Mouse (Mus musculus): Measurements from ENCODE around the gene Col4a2. TPM values are rescaled to one million over a fixed set of nuclear protein-coding genes. Genes with fewer than 3 reads are reported as not detected.
A peak's percentile ranks its signal among the peaks of the same experiment; 100 is the strongest.

The Col4a2 gene
- polyA plus RNA-seq (2016; fragmentation: Nextera tagmentation; extraction: Ambion mirVana), result 11.8 and 12.0 TPM in 2 replicates

DNA sequence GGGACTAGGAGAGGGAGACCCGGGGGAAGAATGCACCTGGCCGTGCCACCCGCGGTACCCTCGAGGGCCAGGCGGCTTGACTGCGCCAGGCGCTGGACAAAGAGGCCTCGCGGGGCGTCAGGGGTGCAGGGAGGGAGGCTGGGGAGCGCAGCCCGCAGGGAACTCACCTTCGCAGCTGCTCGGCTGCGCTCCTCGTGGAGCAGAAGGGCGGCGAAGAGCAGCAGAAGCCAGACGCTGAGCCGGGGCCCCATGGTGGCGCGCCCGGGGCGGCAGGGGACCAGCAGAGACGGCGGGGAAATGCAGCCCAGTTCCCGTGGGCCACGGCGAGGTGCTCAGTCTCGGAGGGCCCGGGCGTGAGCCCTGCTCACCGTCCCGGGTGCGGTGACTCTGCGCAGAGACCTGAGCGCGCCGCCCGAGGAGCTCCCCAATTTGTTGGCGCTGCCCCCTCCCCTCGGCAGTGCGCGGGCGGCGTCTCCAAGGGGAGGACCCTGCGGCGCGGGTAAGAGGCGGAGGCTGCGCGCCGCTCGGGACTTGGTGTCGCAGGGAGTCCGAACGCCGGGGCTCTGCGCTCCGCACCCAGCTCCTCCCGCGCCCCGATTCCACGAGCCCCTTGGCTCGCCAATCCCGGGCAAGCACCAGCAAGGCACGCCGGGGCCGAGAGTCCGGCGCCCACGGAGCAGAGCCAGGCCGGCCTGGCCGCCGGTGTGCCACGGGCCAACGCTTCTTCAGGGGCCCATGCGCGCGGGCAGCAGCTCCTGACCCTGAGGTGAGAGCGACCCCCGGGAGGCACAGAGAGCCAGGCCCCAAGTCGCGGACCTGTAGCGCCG lies at the start of gene Col4a2, which contains the start of gene Col4a1:
Gene Col4a2, plus strand, starts transcription at position 457 of the 827 bp plus-strand sequence.
Gene Col4a1, minus strand, starts transcription at position 478 of the 827 bp plus-strand sequence.
- Histone ChIP-seq H3K4me1 (0 out of 2 replicates have a peak, but pooled peaks cover 9% of the 10 kb centered on the region), H3K36me3 (no peaks in the 10 kb centered on the region), H3K9me3 (replicated peaks) (no peaks in the 10 kb centered on the region), H3K4me2 (peak within 1 kb of the TSS; percentile 66), H3K9ac (peak within 1 kb of the TSS; percentile 59), H3K27ac (no peak within 1 kb of the TSS), H3K27me3 (replicated peaks) (peaks cover 80% of the 10 kb centered on the region), H3K4me3 (peak within 1 kb of the TSS; percentile 54)
- under 1% methylated on average over 87 of the region's 87 CpGs for WGBS (ENCODE audit: insufficient replicate concordance)
- no peak for ATAC-seq

DNA sequence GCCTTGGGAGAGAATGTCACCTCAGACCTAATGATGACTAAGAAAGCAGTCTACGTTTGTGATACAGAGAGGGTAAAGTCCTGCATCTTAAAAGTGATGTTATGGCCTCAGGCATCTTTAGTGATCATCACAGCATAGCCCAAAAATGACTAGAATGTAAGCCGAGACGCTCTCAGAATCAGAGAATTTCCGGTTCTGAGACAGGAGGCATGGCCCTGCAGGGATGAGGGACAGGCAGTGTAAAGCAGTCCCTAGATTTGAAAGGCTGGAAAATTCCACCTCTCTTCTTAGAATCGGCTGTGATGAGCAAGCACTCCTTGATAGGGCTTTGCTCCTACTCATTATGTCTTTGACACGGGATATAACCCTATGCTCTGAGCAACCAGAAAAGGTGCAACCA lies 48.8 kb upstream of the Col4a2 start:
- ATAC-seq, result no peak
- H3K36me3 ChIP-seq, result no peaks in the 10 kb centered on the region
- H3K4me1 ChIP-seq, result peaks cover 18% of the 10 kb centered on the region
- no peak overlapping the region for H3K9ac ChIP-seq
- no peaks in the 10 kb centered on the region for H3K27me3 ChIP-seq (replicated peaks)
- H3K9me3 ChIP-seq (replicated peaks), result no peaks in the 10 kb centered on the region
- H3K27ac ChIP-seq, result no peak overlapping the region
- H3K4me2 ChIP-seq, result no peak overlapping the region
- 73% methylated on average over 6 of the region's 6 CpGs for WGBS (ENCODE audit: insufficient replicate concordance)
- no peak overlapping the region for H3K4me3 ChIP-seq

DNA sequence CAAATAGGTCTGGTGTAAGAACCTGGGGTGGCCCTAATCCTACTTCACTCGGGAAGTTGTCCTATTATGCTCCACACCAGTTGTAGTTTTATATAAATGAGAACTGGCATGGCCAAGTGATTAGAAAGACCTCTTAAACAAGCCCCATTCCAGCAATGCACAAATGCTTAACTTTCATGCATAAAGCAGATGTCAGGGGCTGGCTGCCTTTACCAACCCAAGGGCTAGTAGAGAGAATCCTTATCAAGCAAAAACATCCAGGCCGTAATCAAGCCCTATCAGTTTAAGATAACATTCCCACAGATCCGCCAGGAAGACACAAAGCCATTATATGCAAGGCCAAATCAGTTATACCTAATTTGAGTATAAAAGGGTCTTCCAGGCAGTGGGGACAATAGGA lies 46.6 kb upstream of the Col4a2 start:
- Histone ChIP-seq H3K4me1 (no peaks in the 10 kb centered on the region), H3K27me3 (replicated peaks) (no peaks in the 10 kb centered on the region), H3K9ac (no peak overlapping the region), H3K4me3 (no peak overlapping the region), H3K27ac (no peak overlapping the region), H3K9me3 (replicated peaks) (no peaks in the 10 kb centered on the region), H3K36me3 (no peaks in the 10 kb centered on the region), H3K4me2 (no peak overlapping the region)
- no peak for ATAC-seq
- 51% methylated on average over 3 of the region's 3 CpGs for WGBS (ENCODE audit: insufficient replicate concordance)

DNA sequence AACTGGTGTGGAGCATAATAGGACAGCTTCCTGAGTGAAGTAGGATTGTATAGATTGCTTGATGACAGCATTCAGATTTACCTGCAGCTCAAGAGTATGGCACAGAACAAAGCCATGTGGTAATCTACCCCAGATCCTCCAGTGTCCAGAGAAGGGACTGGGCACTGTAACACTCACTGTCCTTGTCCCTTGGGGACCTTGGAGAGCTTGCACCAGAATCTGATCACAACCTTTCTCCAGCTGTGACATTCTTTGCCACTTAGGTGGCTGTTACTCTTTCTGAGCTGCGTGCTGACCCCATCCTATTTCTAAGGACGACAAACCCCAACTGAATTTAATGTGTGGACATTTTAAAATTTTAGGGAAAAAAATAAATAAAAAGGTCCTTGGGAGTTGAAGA lies 46.1 kb upstream of the Col4a2 start:
- Histone ChIP-seq H3K9me3 (replicated peaks) (no peaks in the 10 kb centered on the region), H3K36me3 (no peaks in the 10 kb centered on the region), H3K4me2 (no peak overlapping the region), H3K27me3 (replicated peaks) (no peaks in the 10 kb centered on the region), H3K4me1 (no peaks in the 10 kb centered on the region), H3K27ac (no peak overlapping the region), H3K4me3 (no peak overlapping the region), H3K9ac (no peak overlapping the region)
- 55% methylated on average over 2 of the region's 2 CpGs for WGBS (ENCODE audit: insufficient replicate concordance)
- ATAC-seq, result no peak

DNA sequence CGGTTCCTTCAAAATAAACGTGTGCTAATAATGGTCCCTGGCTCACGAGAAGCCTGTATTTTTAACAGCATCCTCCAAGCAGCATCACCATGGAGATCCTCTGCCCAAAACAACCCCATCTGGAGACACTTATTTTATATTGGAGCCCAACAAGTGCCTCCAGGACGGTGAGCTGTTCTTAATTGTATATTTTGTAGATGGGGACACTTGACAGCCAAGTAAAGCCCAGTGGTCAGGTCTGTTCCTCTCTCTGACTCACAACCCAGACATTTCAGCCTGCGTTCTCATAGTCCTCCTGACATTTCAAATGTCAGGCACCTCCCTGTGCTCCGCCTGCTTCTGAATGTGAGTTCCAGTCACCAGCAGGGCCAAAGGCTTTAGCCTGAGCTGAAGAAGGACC lies 43.9 kb upstream of the Col4a2 start:
- no peak for ATAC-seq
- H3K4me3 ChIP-seq, result no peak overlapping the region
- H3K27ac ChIP-seq, result no peak overlapping the region
- H3K9ac ChIP-seq, result no peak overlapping the region
- H3K9me3 ChIP-seq (replicated peaks), result no peaks in the 10 kb centered on the region
- WGBS (ENCODE audit: insufficient replicate concordance), result 55% methylated on average over 6 of the region's 6 CpGs
- no peak overlapping the region for H3K4me2 ChIP-seq
- H3K36me3 ChIP-seq, result no peaks in the 10 kb centered on the region
- no peaks in the 10 kb centered on the region for H3K4me1 ChIP-seq
- no peaks in the 10 kb centered on the region for H3K27me3 ChIP-seq (replicated peaks)

DNA sequence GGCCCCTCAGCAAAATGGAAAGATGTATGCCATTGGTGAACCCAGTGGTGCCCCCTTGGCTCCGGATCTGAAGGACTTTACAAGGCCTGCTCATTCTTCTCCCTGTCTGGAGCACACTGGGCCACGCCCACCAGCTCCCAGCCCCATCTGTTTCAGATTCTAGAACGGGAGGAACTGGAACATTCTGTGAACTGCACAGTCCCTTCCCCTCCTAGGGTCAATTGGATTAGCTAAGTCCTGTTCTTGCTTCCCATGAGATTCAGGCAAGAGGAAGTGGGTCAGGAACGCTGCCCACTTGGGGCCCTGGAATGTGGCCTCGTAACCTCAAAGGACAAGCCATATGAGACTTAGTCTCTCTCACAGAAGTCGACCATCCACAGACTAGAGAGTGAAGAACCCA lies 41.8 kb upstream of the Col4a2 start:
- Histone ChIP-seq H3K4me3 (no peak overlapping the region), H3K36me3 (no peaks in the 10 kb centered on the region), H3K9ac (no peak overlapping the region), H3K27me3 (replicated peaks) (0 out of 2 replicates have a peak, but pooled peaks cover 5% of the 10 kb centered on the region), H3K27ac (no peak overlapping the region), H3K9me3 (replicated peaks) (no peaks in the 10 kb centered on the region), H3K4me2 (no peak overlapping the region), H3K4me1 (no peaks in the 10 kb centered on the region)
- no peak for ATAC-seq
- WGBS (ENCODE audit: insufficient replicate concordance), result 37% methylated on average over 6 of the region's 6 CpGs

DNA sequence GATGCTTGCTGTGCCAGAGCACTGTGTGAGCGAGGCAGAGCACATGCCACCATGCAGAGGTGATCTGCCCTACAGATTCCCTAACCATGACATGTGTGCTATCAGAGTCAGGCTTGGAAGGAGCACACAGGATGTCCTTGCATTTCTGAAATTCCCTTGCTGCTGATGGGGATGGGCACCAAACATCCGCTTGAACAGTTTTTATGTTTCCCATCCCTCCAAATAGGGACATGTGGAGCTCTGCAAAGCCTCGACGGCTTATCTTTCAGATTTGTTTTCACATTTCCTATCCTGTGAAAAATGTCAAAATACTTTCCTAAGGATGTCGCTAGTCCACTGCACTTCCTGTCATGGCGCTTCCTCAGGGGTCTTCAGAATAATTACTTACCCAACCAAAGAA lies 40.4 kb upstream of the Col4a2 start:
- no peak overlapping the region for H3K4me3 ChIP-seq
- H3K9ac ChIP-seq, result no peak overlapping the region
- H3K9me3 ChIP-seq (replicated peaks), result no peaks in the 10 kb centered on the region
- H3K27ac ChIP-seq, result no peak overlapping the region
- 47% methylated on average over 6 of the region's 6 CpGs for WGBS (ENCODE audit: insufficient replicate concordance)
- H3K4me1 ChIP-seq, result no peaks in the 10 kb centered on the region
- 0 out of 2 replicates have a peak, but pooled peaks cover 5% of the 10 kb centered on the region for H3K27me3 ChIP-seq (replicated peaks)
- H3K36me3 ChIP-seq, result no peaks in the 10 kb centered on the region
- H3K4me2 ChIP-seq, result no peak overlapping the region
- no peak for ATAC-seq

DNA sequence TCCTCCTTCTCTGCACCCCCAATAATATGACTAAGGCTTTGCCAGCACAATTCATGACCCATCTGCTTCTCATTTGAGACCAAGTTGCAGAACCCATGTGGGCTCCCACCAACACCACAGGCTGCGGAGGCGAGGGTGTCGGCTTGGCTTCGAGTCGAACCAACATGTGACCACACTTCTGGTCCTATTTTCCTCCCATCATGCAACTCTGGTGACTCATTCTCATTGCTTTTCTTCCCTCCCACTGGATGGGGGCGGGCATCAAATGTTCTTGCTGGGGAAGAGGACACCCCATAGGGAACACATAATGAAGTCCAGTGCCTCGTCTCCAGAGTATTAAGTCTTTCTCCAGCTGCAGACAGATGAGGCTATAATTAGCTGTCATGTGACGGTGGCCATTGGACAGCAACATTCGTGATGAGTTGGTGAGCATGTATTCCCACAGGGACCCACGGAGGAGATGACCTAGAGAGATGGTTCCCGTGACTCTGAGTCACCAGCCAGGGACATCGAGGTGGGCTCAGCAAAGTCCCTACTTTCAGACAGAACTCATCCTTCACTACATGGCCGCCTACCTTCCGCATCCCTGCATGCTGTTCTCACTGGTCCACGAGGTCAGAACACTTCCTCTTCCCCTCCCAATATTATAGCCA lies 39.0 kb upstream of the Col4a2 start:
- Histone ChIP-seq H3K27ac (no peak overlapping the region), H3K9ac (no peak overlapping the region), H3K27me3 (replicated peaks) (peaks cover 13% of the 10 kb centered on the region), H3K4me1 (peaks cover 11% of the 10 kb centered on the region), H3K9me3 (replicated peaks) (no peaks in the 10 kb centered on the region), H3K36me3 (no peaks in the 10 kb centered on the region), H3K4me3 (no peak overlapping the region), H3K4me2 (no peak overlapping the region)
- no peak for ATAC-seq
- WGBS (ENCODE audit: insufficient replicate concordance), result 72% methylated on average over 15 of the region's 15 CpGs

DNA sequence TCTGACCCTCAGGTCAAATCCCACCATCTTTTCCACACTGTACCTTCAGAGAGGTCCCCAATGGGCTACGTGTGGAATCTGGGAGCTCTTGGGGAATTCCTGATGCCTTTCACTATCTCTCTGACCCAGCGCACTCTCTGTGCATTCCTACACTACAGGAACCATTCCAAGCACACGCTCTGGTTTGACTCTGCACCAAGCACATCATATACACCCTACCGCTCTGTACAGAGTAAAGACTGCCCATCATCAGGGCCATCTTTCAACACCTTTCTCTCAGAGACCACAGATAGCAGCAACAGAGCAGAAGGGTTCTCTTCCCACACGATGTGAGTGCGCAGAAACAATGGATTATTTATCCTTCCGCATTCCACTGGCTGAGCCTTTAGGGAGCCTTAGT lies 38.2 kb upstream of the Col4a2 start:
- Histone ChIP-seq H3K4me1 (peaks cover 16% of the 10 kb centered on the region), H3K9me3 (replicated peaks) (no peaks in the 10 kb centered on the region), H3K4me2 (no peak overlapping the region), H3K9ac (no peak overlapping the region), H3K27me3 (replicated peaks) (peaks cover 21% of the 10 kb centered on the region), H3K4me3 (no peak overlapping the region), H3K36me3 (no peaks in the 10 kb centered on the region), H3K27ac (no peak overlapping the region)
- ATAC-seq, result no peak
- WGBS (ENCODE audit: insufficient replicate concordance), result 68% methylated on average over 7 of the region's 7 CpGs

DNA sequence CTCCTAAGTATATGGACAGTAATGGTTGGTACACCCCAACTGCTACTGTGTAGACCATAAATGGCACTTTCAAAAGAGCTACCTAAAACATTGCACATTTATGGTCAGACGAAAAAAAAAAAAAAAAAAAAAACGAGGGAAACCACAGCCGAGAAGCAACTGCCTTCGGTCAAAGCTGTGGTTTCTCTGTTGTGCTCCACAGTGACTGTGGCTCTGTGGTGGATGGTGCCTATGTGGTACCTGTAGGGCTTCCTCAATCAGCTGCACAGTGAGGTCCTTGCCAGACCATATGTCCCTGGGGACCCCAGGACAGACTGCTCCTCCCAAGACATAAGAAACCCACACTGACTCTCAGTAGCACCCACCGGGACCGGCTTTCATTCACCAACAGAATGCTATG lies 36.3 kb upstream of the Col4a2 start:
- no peak overlapping the region for H3K27ac ChIP-seq
- no peak overlapping the region for H3K4me2 ChIP-seq
- H3K36me3 ChIP-seq, result no peaks in the 10 kb centered on the region
- H3K9ac ChIP-seq, result no peak overlapping the region
- H3K27me3 ChIP-seq (replicated peaks), result peaks cover 28% of the 10 kb centered on the region
- no peak for ATAC-seq
- 37% methylated on average over 5 of the region's 6 CpGs for WGBS (ENCODE audit: insufficient replicate concordance)
- peaks cover 16% of the 10 kb centered on the region for H3K4me1 ChIP-seq
- H3K4me3 ChIP-seq, result no peak overlapping the region
- H3K9me3 ChIP-seq (replicated peaks), result no peaks in the 10 kb centered on the region

DNA sequence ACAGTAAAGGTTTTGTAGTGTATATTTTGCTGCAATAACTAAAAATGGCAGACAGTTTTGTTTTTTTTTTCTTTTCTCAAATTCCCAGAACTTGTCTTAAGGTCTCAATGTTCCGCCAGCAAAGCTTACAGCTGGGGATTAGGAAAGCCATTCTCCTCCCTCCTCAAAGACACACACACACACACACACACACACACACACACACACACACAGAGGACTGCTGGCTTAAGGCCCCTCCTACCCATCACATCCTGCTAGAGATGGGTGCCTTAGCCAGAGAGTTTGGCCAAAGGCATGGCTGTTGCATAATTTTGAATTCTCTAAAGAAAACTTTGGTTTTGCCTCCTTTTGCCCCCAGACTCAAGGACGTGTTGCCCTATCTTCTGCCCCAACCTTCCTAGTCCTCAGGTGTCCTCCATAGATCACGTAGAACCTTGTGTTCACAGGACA lies 35.0 kb upstream of the Col4a2 start:
- Histone ChIP-seq H3K27ac (peak overlapping the region; percentile 16; the same call in 1 of the 2 replicates), H3K27me3 (replicated peaks) (peaks cover 28% of the 10 kb centered on the region), H3K9me3 (replicated peaks) (no peaks in the 10 kb centered on the region), H3K4me1 (peaks cover 16% of the 10 kb centered on the region), H3K9ac (no peak overlapping the region), H3K4me2 (no peak overlapping the region), H3K36me3 (no peaks in the 10 kb centered on the region), H3K4me3 (no peak overlapping the region)
- ATAC-seq, result no peak
- 53% methylated on average over 3 of the region's 3 CpGs for WGBS (ENCODE audit: insufficient replicate concordance)

DNA sequence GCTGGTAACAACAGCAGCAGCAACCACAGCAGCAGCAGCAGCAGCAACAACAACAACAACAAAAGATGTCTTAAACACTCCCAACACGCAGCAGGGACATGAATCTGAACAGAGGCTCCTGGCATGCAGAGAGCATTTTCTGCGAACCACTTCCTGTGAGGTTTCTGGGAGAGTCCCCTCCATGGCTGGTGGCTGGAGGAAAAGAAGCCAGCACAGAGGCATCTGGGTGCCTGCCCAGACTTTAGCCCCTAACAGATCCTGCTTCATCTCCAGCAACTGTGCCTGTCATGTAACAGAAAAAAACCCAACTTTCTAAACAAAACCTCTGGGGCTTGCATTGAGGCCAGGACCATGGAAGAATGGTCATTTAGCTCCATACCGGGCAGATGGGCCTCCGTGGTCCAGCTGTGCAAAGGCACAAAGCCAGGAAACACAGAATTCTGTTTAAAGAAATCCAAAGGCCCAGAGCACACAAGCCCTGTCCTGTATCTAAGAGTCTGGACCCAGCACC lies 34.4 kb upstream of the Col4a2 start:
- WGBS (ENCODE audit: insufficient replicate concordance), result 34% methylated on average over 4 of the region's 4 CpGs
- no peak overlapping the region for H3K9ac ChIP-seq
- H3K27ac ChIP-seq, result peak overlapping the region; percentile 16; the same call in 1 of the 2 replicates
- H3K36me3 ChIP-seq, result no peaks in the 10 kb centered on the region
- peaks cover 28% of the 10 kb centered on the region for H3K27me3 ChIP-seq (replicated peaks)
- H3K9me3 ChIP-seq (replicated peaks), result no peaks in the 10 kb centered on the region
- no peak overlapping the region for H3K4me3 ChIP-seq
- peaks cover 16% of the 10 kb centered on the region for H3K4me1 ChIP-seq
- no peak overlapping the region for H3K4me2 ChIP-seq
- no peak for ATAC-seq
